Mouse (Mus musculus): ENCODE data around the gene Mboat7. TPM values are rescaled to one million over a fixed set of nuclear protein-coding genes. Genes with fewer than 3 reads are reported as not detected.

The Mboat7 gene
- total and polyA plus RNA-seq, 3 experiments: 18.4 to 41.2 (median 21.7) TPM

DNA sequence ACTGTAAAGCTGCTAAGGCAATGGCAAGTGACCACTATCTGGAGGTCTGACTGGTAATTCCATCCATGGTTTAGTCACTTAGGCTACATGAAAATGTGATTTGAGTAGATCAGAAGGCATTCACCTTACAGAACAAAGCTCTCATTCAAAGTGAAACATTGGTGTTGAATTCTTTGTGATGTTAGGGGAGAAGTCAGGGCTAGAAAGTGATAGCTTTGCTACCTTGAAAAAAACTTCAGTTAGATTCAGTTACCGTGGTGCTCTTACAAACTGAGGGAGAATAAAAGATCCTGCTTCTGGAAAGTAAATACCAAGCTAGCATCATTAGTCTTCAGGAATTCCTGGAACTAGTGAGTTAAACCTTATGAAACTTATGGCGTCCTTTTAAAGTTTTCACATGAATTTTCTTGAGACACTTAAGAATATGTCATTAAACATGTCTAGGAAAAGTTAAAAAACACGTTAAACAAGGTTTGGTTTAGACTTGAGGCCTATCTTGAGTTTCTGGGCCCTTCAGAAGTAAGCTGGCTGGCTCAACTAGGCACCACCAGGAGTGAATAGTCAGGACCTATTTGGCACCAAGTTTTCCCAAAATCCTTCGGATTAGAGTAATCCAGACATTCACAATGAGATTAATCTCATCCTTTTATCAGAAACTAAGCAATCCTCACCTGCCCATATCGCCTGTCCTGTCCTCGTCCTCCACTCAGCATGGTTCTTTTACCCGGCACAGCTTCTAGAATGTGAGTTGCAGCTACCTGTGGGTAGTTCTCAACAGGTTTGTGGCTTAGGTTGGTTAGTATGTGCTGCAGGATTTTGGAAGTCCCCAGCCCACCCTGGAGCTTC lies 14.5 kb upstream of the Mboat7 start (continued):
- TF ChIP-seq ELF1 (IDR thresholded peaks at IDR 0.05; ENCODE audit: low read depth, low read length) (no peak), TCF12 (IDR thresholded peaks at IDR 0.05; ENCODE audit: low read depth, low read length) (no peak), MXI1 (IDR thresholded peaks at IDR 0.05; ENCODE audit: low read depth, low read length) (peak; percentile 61; the same call in 1 of the 2 replicates), TBP (conservative IDR thresholded peaks at IDR 0.05; ENCODE audit: low read depth, low read length) (no peak), POLR2A (IDR thresholded peaks at IDR 0.05; ENCODE audit: low read depth, low read length) (peak; percentile 88), PAX5 (IDR thresholded peaks at IDR 0.05; ENCODE audit: low read length) (no peak), RCOR1 (conservative IDR thresholded peaks at IDR 0.05; ENCODE audit: low read depth, low read length) (peak; percentile 86), ZC3H11A (IDR thresholded peaks at IDR 0.05; ENCODE audit: low read depth, low read length) (no peak), ZMIZ1 (IDR thresholded peaks at IDR 0.05; ENCODE audit: low read depth, low read length) (peak; percentile 85; the same call in 1 of the 2 replicates), JUND (conservative IDR thresholded peaks at IDR 0.05; ENCODE audit: low read depth, low read length) (0 out of 2 replicates have a peak, but pooled peaks have one; percentile 8), GABPA (IDR thresholded peaks at IDR 0.05; ENCODE audit: insufficient replicate concordance, low read depth, low read length) (no peak), RAD21 (IDR thresholded peaks at IDR 0.05; ENCODE audit: low read depth, low read length) (no peak), POLR2AphosphoS2 (IDR thresholded peaks at IDR 0.05; ENCODE audit: low read depth, low read length) (peak; percentile 99)

DNA sequence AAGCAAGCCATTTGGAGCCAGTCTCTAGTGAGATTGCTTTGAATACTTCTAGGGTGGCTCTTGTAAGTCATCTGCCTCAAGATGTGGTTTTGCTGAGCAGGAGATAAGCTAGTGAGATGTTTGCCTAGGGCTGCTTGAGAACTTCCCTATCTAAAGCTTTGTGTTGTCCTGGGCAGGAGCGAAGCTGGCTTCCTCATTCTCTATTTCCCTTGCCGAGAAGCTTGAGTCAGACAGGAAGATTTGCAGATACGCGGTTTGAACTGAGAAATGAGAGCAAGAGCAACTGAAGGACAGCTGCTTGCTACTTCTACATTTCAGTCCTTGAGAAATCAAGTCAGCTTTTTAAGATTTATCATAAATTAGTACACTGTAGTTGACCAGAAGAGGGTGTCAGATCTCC lies 13.7 kb upstream of the Mboat7 start:
- Histone ChIP-seq H3K4me3 (replicated peaks in 1 of 3; ENCODE audit: low read depth in 2 of 3, low read length in 2 of 3, poor library complexity in 1 of 3) (peak overlapping the region in 1 of 3 experiments; percentile 86), H3K9ac (ENCODE audit: insufficient read depth, low read depth) (peak overlapping the region; percentile 89; the same call in 1 of the 2 replicates), H3K9me3 (replicated peaks; ENCODE audit: low read length) (no peaks in the 10 kb centered on the region), H3K4me1 (ENCODE audit: control insufficient read depth in 1 of 2, insufficient read depth in 2 of 2) (peaks cover 3 to 36% of the 10 kb centered on the region in 2 experiments), H3K36me3 (replicated peaks in 1 of 2; ENCODE audit: control insufficient read depth in 1 of 2, insufficient read depth in 1 of 2, low read length in 1 of 2) (peaks cover 31 to 36% of the 10 kb centered on the region in 2 experiments), H3K27ac (ENCODE audit: insufficient read depth, low read depth) (peak overlapping the region; percentile 49), H3K27me3 (replicated peaks) (no peaks in the 10 kb centered on the region), H3K4me2 (ENCODE audit: insufficient read depth, low read depth, poor library complexity, severe bottlenecking) (peak overlapping the region; percentile 69), H3K79me2 (replicated peaks; ENCODE audit: control insufficient read depth, extremely low read depth, insufficient read depth, poor library complexity, severe bottlenecking) (peaks cover 30% of the 10 kb centered on the region)
- dilution Hi-C loops (cut with MboI; ENCODE audit: extremely low pct_ligation_motif_present, extremely low pct_unique_long_range_greater_than_20kb, low sequenced_read_pairs) (no loop called here), in situ Hi-C loops (cut with MboI; ENCODE audit: low pct_ligation_motif_present, low pct_unique_long_range_greater_than_20kb, low sequenced_read_pairs) (no loop called here)
- DNase-seq (ENCODE audit: extremely low read depth): peak; percentile 58
- no peak for TF ChIP-seq NELFE (IDR thresholded peaks at IDR 0.05; ENCODE audit: low read depth, low read length)
- no peak for TF ChIP-seq E2F4 (IDR thresholded peaks at IDR 0.05; ENCODE audit: insufficient replicate concordance, low read depth, low read length)
- no peak for TF ChIP-seq GABPA (IDR thresholded peaks at IDR 0.05; ENCODE audit: insufficient replicate concordance, low read depth, low read length)
- TF ChIP-seq SIN3A (IDR thresholded peaks at IDR 0.05; ENCODE audit: low read length): no peak
- no peak for TF ChIP-seq IRF4 (IDR thresholded peaks at IDR 0.05; ENCODE audit: low read depth, low read length)
- TF ChIP-seq POLR2A (IDR thresholded peaks at IDR 0.05; ENCODE audit: low read depth, low read length): no peak; the same call in 1 of the 2 replicates
- no peak for TF ChIP-seq SMC3 (IDR thresholded peaks at IDR 0.05; ENCODE audit: low read depth, low read length)
- no peak for TF ChIP-seq POLR2AphosphoS2 (IDR thresholded peaks at IDR 0.05; ENCODE audit: low read depth, low read length)
- TF ChIP-seq JUN (IDR thresholded peaks at IDR 0.05; ENCODE audit: insufficient read depth, low read depth, low read length): no peak
- TF ChIP-seq UBTF (IDR thresholded peaks at IDR 0.05; ENCODE audit: low read depth, low read length): no peak
- no peak for TF ChIP-seq CHD2 (IDR thresholded peaks at IDR 0.05; ENCODE audit: low read length)
- TF ChIP-seq ETS1 (conservative IDR thresholded peaks at IDR 0.05; ENCODE audit: low read depth, low read length): no peak
- TF ChIP-seq MAFK (IDR thresholded peaks at IDR 0.05; ENCODE audit: insufficient replicate concordance, low read length): no peak
